Mouse (Mus musculus): Measurements from ENCODE around the gene Gna15.

The Gna15 gene

DNA sequence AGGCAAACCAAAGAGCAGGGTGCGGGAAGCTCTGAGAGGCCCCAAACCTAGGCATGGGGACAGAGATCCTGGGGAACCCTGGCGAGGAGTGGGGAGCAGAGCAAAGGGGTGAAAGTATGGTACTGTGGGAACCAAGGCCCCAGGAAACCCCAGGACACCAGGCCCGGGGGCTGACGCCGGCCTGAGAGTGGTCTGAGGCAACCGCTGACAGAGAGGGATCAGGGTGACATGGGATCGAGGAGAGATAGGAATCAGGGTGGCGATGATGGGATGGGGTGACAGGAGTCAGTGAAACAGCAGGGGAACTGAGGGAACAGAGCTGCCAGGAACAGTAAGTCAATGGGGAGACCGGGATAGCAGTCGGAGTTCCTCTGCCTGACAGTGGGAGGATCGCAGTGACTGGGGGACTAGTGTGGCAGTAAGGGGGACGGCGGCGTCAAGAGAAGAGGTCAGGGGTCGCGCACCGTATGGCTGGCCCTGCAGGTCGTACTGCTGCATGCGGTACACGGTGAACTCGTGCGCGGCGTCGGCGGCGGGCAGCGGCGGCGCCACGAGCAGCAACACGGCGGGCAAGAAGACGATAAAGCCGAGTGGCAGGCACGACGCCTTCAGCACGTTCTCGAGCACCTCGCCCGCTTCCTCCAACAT is 28.3 kb downstream of the Gna15 start:
- no peak for DNase-seq (ENCODE audit: low spot score in 2 of 2)

GRCm38 (mm10) chr10:81495151-81495550 is 28.9 kb downstream of the Gna15 start:
- DNase-seq (ENCODE audit: low spot score in 2 of 2): no peak

DNA sequence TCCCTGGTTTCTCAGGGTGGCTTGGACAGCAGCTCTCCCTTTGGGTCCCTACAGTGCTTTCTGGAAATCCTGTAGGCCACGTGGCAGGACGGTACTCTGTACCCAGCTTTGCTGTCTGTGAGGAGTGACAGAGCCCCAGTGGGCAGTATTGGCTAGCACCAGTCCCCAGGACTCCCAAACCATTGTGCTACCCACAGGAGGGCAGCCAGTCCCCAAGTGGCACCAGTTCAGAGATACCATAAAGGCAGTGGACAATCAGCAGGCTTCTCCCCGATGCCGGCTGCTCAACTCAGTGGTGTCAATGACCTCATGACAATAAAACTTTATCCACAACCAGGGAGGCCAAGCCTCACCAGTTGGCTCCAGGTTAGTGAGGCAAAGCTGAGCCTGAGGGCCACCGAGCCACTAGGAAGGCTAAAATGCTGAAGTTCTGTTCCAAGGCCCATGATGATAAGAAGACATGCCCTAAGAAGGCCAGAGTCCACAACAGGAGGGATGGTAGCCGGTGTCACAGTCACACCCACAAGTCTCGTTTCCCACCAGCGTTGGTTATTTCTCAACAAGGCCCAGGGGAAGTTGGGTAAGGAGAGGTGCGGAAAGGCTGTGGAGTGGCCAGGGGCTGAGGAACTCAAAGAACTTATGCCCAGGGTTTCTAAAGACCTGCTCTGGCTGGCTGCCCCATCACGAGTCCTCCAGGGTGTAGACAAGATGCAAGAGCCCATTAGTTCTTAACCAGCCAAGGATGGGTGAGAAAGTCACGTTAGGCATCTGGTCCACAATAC is 29.6 kb downstream of the Gna15 start:
- DNase-seq (ENCODE audit: low spot score in 2 of 2): no peak

- no peak for DNase-seq (ENCODE audit: low spot score in 2 of 2)
Observed at GRCm38 (mm10) chr10:81493601-81494220, 30.3 kb downstream of the Gna15 start.

- no peak for DNase-seq (ENCODE audit: low spot score in 2 of 2)
Observed at GRCm38 (mm10) chr10:81492606-81493240, 31.3 kb downstream of the Gna15 start.

GRCm38 (mm10) chr10:81491018-81491417 is 33.0 kb downstream of the Gna15 start:
- DNase-seq (ENCODE audit: low spot score in 2 of 2): no peak

GRCm38 (mm10) chr10:81489941-81490340 is 34.1 kb downstream of the Gna15 start:
- no peak for DNase-seq (ENCODE audit: low spot score in 2 of 2)

DNA sequence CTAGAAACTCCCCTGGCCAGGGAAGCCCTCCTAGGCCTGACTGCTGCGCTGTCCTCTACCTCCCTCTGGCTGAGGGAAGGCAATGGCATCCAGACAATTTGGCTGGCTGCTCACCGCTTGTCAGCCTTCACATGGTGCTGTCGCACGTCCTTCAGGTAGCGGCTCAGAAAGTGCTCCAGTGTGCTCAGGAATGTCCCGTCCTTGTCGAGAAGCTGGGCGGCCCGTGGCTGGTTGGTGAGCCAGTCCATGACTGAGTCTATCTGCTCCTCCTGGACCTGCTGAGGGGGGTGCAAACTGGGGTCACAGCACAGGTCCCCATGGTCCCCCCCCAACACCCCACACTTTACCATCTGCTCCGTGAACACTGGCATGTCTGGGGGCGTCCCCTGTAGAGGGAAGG is 35.9 kb downstream of the Gna15 start:
- no peak for DNase-seq (ENCODE audit: low spot score in 2 of 2)

- DNase-seq (ENCODE audit: low spot score in 2 of 2): no peak
Observed at GRCm38 (mm10) chr10:81486496-81486895, 37.5 kb downstream of the Gna15 start.

DNA sequence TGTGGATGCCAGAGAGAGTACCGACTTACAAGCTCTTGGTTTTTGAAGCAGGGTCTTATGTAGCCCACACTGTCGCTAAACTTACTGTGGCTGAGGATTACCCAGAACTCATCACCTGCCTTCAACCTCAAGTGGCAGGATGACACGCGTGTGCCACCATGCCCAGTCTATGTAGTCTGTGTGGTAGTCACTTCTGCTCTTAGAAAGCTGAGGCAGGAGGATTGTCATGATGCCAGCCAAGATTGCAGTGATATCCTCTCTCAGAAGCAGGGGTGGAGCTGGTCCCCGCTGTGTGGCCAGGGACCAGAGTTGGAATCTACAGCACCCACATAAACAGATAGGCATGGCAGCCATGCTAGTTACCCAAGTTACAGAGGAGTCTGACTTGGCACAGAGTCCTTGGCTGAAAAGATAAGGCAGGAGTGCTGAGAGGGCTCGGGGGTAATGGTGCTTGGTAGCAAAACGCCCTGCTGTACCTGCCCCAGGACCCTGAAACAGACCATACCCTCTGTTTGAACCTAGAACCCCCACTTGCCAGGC is 38.5 kb downstream of the Gna15 start:
- no peak for DNase-seq (ENCODE audit: low spot score in 2 of 2)

DNA sequence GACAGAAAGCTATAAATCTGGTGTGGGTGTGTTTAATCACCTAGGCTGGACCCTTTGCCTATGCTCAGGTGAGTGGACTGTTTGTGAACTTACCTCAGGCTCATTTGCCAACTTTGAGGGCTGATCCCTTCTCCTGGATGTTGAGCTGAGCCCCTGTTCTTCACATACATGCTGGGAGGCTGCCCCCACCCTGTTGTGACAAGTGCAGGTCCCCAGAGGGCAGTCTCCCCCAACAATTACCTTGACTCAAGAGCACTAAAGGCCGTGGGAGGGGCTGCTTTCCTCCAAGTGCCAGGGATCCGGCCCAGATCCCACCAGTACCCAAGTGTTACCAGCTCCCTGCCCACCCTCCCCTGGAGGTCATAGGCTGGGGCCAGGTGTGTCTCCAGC is 39.0 kb downstream of the Gna15 start:
- DNase-seq (ENCODE audit: low spot score in 2 of 2): no peak

- DNase-seq (ENCODE audit: low spot score in 2 of 2): no peak
Observed at GRCm38 (mm10) chr10:81484441-81485059, 39.5 kb downstream of the Gna15 start.

GRCm38 (mm10) chr10:81483983-81484382 is 40.0 kb downstream of the Gna15 start:
- no peak for DNase-seq (ENCODE audit: low spot score in 2 of 2)

DNA sequence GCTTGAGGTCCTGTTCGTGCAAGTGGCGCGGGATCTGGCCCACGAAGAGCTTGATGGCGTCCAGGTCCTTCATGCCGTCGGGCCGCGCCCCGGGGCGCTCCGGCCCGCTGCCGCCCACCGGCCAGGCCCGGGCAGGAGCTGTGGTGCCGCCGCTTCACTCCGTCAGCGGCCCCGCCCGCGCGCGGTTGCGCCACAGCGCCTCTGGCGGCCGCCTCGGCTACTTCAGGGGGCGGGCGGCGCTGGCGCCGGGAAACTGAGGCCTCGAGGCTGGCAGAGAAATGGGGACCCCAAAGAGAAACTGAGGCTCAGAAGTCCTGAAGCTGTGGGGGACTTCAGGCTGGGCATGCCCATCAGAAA is 41.5 kb downstream of the Gna15 start, which contains the start of gene Celf5:
Celf5 (minus strand) TSS at position 177 of the 357 bp plus-strand sequence.
- DNase-seq (ENCODE audit: low spot score in 2 of 2): peak in 1 of 2 experiments; percentile 34

DNA sequence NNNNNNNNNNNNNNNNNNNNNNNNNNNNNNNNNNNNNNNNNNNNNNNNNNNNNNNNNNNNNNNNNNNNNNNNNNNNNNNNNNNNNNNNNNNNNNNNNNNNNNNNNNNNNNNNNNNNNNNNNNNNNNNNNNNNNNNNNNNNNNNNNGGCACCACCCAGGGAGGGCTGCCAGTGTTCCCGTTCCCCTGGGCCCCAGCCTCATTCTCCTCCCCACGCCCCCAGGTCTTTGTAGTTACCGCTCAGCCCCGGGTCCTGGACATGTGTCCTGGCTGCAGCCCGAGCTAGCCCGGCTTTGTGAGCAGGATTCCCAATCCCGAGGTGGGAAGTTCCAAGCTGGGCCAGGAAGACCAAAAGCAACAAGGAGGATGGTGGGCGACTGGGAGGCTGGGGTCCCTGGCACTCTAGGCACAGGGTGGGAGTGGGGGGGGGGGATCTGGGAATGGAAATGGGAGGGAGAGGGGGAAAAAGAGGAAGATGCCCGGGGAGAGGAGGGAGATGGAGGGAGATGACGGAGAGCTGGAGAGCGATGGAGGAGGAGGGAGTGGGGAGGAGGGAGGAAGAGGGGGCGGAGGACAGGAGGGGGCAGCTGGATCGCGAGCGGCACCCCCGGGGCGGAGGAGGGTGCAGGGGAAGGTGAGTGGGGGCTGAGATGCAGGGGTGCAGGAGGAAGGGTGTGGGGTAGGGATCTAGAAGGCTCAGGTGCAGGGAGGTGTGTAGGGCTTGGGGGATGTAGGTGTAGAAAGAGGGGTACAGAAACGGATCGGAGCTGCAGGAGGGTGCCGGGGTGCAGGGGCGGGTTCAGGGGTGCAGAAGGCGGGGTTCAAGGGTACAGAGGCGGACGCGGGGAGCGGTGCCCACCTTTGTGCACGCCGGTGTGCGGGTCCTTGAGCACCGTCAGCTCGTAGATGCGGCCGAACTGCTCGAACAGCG is 42.2 kb downstream of the Gna15 start:
- peak in 1 of 2 experiments; percentile 17 for DNase-seq (ENCODE audit: low spot score in 2 of 2)

DNA sequence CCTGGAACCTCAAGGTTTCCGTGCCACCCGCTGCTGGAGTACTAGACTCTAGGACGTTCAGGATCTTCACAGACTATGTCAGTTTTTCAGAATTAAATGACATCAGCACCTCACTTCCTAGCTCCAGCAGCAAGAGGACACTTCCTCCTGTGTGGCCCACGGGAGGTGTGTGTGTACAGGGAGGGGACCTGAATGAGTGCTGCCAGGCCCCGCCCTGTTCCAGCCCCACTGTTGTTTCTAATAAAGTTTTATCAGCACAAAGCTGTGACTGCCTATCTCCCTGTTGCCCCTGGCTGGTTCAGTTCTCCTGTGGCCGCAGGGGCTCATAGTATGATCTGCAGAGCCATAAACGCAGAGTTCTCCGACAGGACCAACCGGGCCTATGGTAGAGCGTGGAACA is 49.6 kb downstream of the Gna15 start:
- no peak for DNase-seq (ENCODE audit: low spot score in 2 of 2)

- DNase-seq (ENCODE audit: low spot score in 2 of 2): no peak
Observed at GRCm38 (mm10) chr10:81473003-81473451, 51.0 kb downstream of the Gna15 start.

DNA sequence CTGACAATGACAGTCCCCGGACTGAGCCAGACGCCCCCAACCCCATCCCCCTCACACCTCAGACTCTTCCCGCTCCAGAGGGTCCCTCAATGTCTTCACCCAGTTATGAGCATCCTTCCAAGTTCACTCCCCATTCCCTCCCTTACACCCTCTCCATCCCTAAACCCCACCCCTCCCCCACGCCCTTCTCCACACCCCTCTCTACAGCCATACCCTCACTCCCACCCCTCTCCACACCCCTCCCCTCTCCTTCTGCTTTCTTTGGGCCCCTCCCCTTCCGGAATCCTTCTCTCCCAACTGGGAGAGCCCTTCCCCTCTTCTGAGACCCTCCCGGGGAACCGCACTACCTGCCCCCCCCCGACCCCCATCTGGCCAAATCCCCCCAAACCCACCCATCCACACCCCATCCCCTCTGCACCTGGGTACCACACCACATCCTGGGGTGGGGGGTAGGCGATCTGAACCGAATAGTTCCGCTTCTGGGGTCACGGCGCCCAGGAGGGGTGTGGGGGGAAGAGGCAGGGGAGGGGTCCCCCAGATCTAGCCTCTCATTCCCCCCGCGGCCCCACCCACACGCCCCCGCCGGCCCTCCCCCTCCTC is 51.5 kb downstream of the Gna15 start:
- DNase-seq (ENCODE audit: low spot score in 2 of 2): no peak

DNA sequence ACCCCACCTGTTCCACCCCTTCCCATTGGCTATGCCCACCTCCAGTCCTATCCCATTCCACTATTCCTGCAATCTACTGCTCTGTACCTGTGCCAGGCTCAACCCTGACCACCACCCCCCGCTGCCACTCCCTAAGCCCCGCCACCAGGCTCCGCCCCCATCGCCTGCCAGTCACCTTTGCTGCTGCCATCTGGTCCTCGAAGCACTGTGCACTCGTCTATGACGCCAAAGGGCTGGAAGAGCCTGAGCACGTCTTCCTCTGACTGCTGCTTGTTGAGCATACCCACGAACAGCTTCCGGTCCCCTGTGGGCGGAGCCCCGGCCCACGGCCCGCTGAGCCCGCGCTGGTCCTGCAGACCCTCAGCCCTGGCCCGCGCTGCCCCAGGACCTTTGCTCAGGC is 53.6 kb downstream of the Gna15 start:
- no peak for DNase-seq (ENCODE audit: low spot score in 2 of 2)

DNA sequence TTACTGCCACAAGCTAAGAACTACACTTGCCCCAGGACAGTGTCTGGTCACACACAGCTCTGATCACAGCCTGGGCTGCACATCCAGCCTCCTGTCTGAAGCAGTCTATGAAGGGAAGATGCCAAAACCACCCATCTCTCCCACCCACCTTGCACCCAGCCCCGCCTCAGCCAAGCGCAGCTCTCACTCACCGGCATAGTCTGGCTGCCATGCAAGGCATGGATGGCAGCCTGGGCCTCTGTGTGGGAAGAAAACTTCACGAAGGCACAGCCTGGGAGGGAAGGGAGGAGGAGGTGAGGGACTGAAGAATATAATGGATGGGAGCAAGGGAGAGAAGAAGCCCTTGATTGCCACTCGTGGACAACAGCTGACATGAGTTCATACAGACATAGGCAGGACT is 54.8 kb downstream of the Gna15 start:
- no peak for DNase-seq (ENCODE audit: low spot score in 2 of 2)

Data from urinary bladder, postnatal 4 days (tissue).